Mouse (Mus musculus) embryonic fibroblast, embryonic 13.5 days (primary cell): Measurements from ENCODE around the gene Slc25a51.

ENCODE experiments used
- CTCF ChIP-seq: IDR thresholded peaks from 2 replicates; pipeline ENCODE4 v1.5.1; 2011; ENCODE audit warnings: mild to moderate bottlenecking, control low read depth, low read length, moderate library complexity, borderline replicate concordance; ENCODE audit not compliant: insufficient read depth
- POLR2A ChIP-seq: IDR thresholded peaks from 2 replicates; pipeline ENCODE4 v1.6.1; 2011; ENCODE audit warnings: low read depth, mild to moderate bottlenecking, control low read depth, low read length, moderate library complexity

DNA sequence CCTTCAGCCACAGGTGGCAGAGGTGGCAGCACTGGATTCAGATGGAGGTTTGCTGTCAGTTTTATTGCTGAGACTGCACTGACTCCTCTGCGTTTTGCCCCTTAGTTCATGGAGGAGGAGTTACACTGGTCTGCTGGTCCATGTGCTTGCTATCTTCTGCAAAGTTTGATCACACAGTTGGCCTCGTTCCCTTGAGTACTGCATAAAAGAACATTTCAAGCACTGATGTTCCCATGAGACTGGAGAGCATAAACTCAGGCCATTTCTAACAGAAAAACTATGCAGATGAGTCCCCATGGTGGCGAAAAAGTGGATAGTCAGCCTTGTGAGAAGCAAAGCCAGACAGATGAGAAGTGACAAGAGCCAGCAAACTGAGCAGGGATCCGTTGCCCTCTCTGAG, 32.0 kb downstream of the Slc25a51 start:
- no peak for TF ChIP-seq CTCF
- no peak for TF ChIP-seq POLR2A
